Mouse (Mus musculus) brain, embryonic 14.5 days (tissue): ENCODE measurements around the gene Hoxd10.

ENCODE experiments used
- CTCF ChIP-seq: fragments of 200-500 bp; IDR thresholded peaks from 2 replicates; pipeline ENCODE4 v1.5.1; 2012; ENCODE audit warnings: inconsistent platforms, mild to moderate bottlenecking, moderate library complexity, borderline replicate concordance; ENCODE audit not compliant: insufficient read depth, insufficient read length; ENCODE audit errors: extremely low read depth
- POLR2A ChIP-seq: fragments of 200-500 bp; IDR thresholded peaks from 2 replicates; pipeline ENCODE4 v1.6.1; 2012; ENCODE audit warnings: mild to moderate bottlenecking, inconsistent platforms, borderline replicate concordance; ENCODE audit not compliant: poor library complexity, insufficient read depth, insufficient read length, severe bottlenecking; ENCODE audit errors: extremely low read depth

DNA sequence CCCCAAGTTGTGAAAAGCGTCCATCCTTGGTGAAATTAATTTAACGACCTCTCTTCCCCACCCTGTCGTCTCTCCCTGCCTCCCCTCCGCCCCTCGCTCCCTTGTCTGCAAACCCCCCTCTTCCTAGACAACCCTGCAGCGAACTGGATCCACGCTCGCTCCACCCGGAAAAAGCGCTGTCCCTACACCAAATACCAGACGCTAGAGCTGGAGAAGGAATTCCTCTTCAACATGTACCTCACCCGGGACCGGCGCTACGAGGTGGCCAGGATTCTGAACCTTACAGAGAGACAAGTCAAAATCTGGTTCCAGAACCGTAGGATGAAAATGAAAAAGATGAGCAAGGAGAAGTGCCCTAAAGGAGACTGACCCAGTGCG, 7.3 kb downstream of the Hoxd10 start:
- TF ChIP-seq CTCF (no peak), POLR2A (no peak)
